Mouse (Mus musculus) kidney, embryonic 14.5 days (tissue): ENCODE measurements at regions not wholly inside any gene's neighbourhood (a gene's known extent, or its start where the extent isn't known, plus 50 kb on each side); places are given as distances from the start of the nearest gene placed in this dataset.

Experiments
- ATAC-seq: fragments of 200-750 bp; cut with Nextera tagmentation; 2 replicates; pipeline ENCODE4 v1.8.0; 2017; ENCODE audit warnings: moderate number of reproducible peaks, mild to moderate bottlenecking, moderate TSS enrichment, moderate library complexity; ENCODE audit not compliant: low FRiP score, low TSS enrichment
- H3K27ac ChIP-seq: fragments of 300-500 bp; sonication (generic); 2 replicates; pipeline ENCODE4 v1.5.1; 2014; ENCODE audit warnings: low read depth, mild to moderate bottlenecking, low read length, moderate library complexity, mixed read lengths
- H3K27me3 ChIP-seq: fragments of 300-500 bp; sonication (generic); 2 replicates; pipeline ENCODE4 v1.6.1; 2014; ENCODE audit warnings: mild to moderate bottlenecking, low read length; ENCODE audit not compliant: control insufficient read depth, insufficient read depth
- H3K36me3 ChIP-seq: fragments of 300-500 bp; sonication (generic); 2 replicates; pipeline ENCODE4 v1.6.1; 2014; ENCODE audit warnings: low read length, mixed read lengths; ENCODE audit not compliant: control insufficient read depth, insufficient read depth
- H3K4me1 ChIP-seq: fragments of 300-500 bp; sonication (generic); 2 replicates; pipeline ENCODE4 v1.6.1; 2014; ENCODE audit warnings: low read length, mixed read lengths; ENCODE audit not compliant: control insufficient read depth, insufficient read depth
- H3K4me2 ChIP-seq: fragments of 300-500 bp; sonication (generic); replicated peaks from 2 replicates; pipeline ENCODE4 v1.6.1; 2014; ENCODE audit warnings: low read depth, mild to moderate bottlenecking, low read length
- H3K4me3 ChIP-seq: fragments of 300-500 bp; sonication (generic); 2 replicates; pipeline ENCODE4 v1.5.1; 2014; ENCODE audit warnings: mild to moderate bottlenecking, low read length
- H3K9ac ChIP-seq: fragments of 300-500 bp; sonication (generic); 2 replicates; pipeline ENCODE4 v1.6.1; 2014; ENCODE audit warnings: low read depth, mild to moderate bottlenecking, low read length, moderate library complexity
- H3K9me3 ChIP-seq: fragments of 300-500 bp; sonication (generic); 2 replicates; pipeline ENCODE4 v1.6.1; 2016; ENCODE audit warnings: low read length; ENCODE audit not compliant: control insufficient read depth
- WGBS: fragments of 180-500 bp; shearing (Covaris S2); extraction: QIAGEN DNeasy Blood & Tissue Kit; methylation state at CpG from one replicate; pipeline ENCODE4 v1.1.7; 2014; 5-methylcytosine and 5-hydroxymethylcytosine counted together

GRCm38 (mm10) chr9:90871636-90872035 lies 490.6 kb upstream of the Zic4 start:
- Histone ChIP-seq H3K4me2 (no peak overlapping the region), H3K9me3 (no peaks in the 10 kb centered on the region), H3K4me3 (no peak overlapping the region), H3K36me3 (no peaks in the 10 kb centered on the region), H3K9ac (no peak overlapping the region), H3K27me3 (no peaks in the 10 kb centered on the region), H3K4me1 (no peaks in the 10 kb centered on the region), H3K27ac (no peak overlapping the region)
- no peak for ATAC-seq
- 88% methylated on average over 5 of the region's 5 CpGs for WGBS

DNA sequence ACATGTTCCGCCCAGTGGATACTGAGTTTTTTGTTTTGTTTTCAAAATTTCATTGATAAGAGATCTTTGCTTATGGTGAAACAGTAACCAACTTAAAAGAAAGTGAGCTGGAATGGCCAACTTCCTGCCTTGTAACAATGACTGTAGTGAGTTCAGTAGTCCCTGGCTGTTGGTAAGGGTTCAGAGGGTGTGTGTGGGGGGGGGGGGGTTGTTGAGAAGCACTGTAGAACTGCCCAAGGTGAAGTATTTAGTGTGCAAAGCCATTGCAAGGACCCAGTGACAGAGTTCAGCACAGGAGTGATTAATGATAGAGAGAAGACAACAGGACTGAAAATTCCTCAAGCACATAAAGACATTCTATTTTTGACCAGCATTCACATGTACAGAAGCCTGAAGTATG lies 477.7 kb upstream of the Zic4 start:
- H3K36me3 ChIP-seq: no peaks in the 10 kb centered on the region
- H3K27me3 ChIP-seq: no peaks in the 10 kb centered on the region
- 81% methylated on average over 1 of the region's 1 CpGs for WGBS

GRCm38 (mm10) chr9:90887405-90887804 lies 474.8 kb upstream of the Zic4 start:
- no peaks in the 10 kb centered on the region for H3K36me3 ChIP-seq
- no peaks in the 10 kb centered on the region for H3K4me1 ChIP-seq
- no peak overlapping the region for H3K4me2 ChIP-seq
- H3K27me3 ChIP-seq: no peaks in the 10 kb centered on the region
- ATAC-seq: no peak
- no peak overlapping the region for H3K4me3 ChIP-seq
- no peak overlapping the region for H3K9ac ChIP-seq
- WGBS: 93% methylated on average over 3 of the region's 3 CpGs
- H3K27ac ChIP-seq: no peak overlapping the region
- H3K9me3 ChIP-seq: no peaks in the 10 kb centered on the region

More for the DNA sequence above, 477.7 kb upstream of the Zic4 start:
- Histone ChIP-seq H3K27ac (no peak overlapping the region), H3K4me3 (no peak overlapping the region), H3K4me1 (no peaks in the 10 kb centered on the region), H3K9me3 (no peaks in the 10 kb centered on the region), H3K9ac (no peak overlapping the region), H3K4me2 (no peak overlapping the region)
- ATAC-seq: no peak

- Histone ChIP-seq H3K27ac (no peak overlapping the region), H3K36me3 (no peaks in the 10 kb centered on the region), H3K4me3 (no peak overlapping the region), H3K9ac (no peak overlapping the region), H3K27me3 (no peaks in the 10 kb centered on the region), H3K4me1 (no peaks in the 10 kb centered on the region), H3K9me3 (no peaks in the 10 kb centered on the region), H3K4me2 (no peak overlapping the region)
- ATAC-seq: no peak
- 94% methylated on average over 4 of the region's 4 CpGs for WGBS
These were observed 471.4 kb upstream of the Zic4 start for GRCm38 (mm10) chr9:90890801-90891200.

DNA sequence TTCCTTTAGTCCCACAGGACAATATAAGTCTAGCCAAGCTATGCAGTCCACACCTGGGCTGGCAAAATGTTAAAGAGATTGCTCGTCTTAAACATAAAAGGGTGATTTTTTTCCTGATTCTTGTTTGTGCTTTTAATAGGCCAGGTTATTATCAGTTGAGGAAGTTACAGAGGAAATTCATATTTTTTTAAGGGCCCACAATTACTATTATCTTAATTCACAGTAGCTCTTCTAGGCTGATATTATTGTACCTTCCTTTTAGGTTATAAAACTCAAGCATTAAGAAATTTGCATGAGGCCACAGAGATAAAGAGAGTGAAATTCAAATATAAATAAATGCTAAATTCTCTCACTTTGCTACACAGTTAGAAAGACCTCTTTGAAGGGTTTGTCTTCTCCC lies 469.4 kb upstream of the Zic4 start:
- Histone ChIP-seq H3K36me3 (no peaks in the 10 kb centered on the region), H3K9me3 (no peaks in the 10 kb centered on the region), H3K4me1 (no peaks in the 10 kb centered on the region), H3K27me3 (no peaks in the 10 kb centered on the region), H3K4me3 (no peak overlapping the region), H3K27ac (no peak overlapping the region), H3K9ac (no peak overlapping the region), H3K4me2 (no peak overlapping the region)
- no peak for ATAC-seq
- WGBS: 73% methylated on average over 1 of the region's 1 CpGs

- Histone ChIP-seq H3K4me3 (no peak overlapping the region), H3K27ac (no peak overlapping the region), H3K9ac (no peak overlapping the region), H3K27me3 (no peaks in the 10 kb centered on the region), H3K36me3 (no peaks in the 10 kb centered on the region), H3K4me2 (no peak overlapping the region), H3K9me3 (no peaks in the 10 kb centered on the region), H3K4me1 (no peaks in the 10 kb centered on the region)
- no peak for ATAC-seq
- 35% methylated on average over 5 of the region's 5 CpGs for WGBS
These were observed 458.7 kb upstream of the Zic4 start for GRCm38 (mm10) chr9:90903557-90903956.

DNA sequence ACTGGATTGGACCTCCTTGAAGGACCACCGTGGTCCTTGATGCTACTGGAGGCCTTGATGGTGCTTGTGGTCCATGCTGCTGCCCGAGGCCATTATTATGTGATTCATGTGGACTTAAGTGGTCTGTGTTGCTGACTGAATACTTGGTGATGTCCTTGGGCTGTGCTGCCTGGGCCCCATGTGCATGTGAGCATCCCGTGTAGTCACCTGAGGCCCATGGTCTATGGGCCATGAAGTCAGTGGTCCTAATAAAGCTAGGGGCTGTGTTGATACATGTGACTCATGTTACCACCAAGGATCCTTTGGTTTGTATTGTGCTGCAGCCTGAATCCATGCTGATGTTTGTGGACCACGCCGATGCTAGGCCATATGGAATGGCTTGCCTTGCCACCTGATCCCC lies 456.1 kb upstream of the Zic4 start:
- WGBS: 93% methylated on average over 5 of the region's 5 CpGs
- Histone ChIP-seq H3K36me3 (no peaks in the 10 kb centered on the region), H3K27ac (no peak overlapping the region), H3K9ac (no peak overlapping the region), H3K27me3 (no peaks in the 10 kb centered on the region), H3K9me3 (no peaks in the 10 kb centered on the region), H3K4me3 (no peak overlapping the region), H3K4me2 (no peak overlapping the region), H3K4me1 (no peaks in the 10 kb centered on the region)
- ATAC-seq: no peak

- H3K4me3 ChIP-seq: no peak overlapping the region
- H3K27me3 ChIP-seq: no peaks in the 10 kb centered on the region
- no peaks in the 10 kb centered on the region for H3K36me3 ChIP-seq
- no peaks in the 10 kb centered on the region for H3K4me1 ChIP-seq
- no peak for ATAC-seq
- H3K9ac ChIP-seq: no peak overlapping the region
- H3K9me3 ChIP-seq: no peaks in the 10 kb centered on the region
- no peak overlapping the region for H3K27ac ChIP-seq
- WGBS: 93% methylated on average over 7 of the region's 7 CpGs
- H3K4me2 ChIP-seq: no peak overlapping the region
These were observed 455.5 kb upstream of the Zic4 start for GRCm38 (mm10) chr9:90906684-90907083.

- no peak overlapping the region for H3K4me2 ChIP-seq
- H3K4me1 ChIP-seq: no peaks in the 10 kb centered on the region
- no peak overlapping the region for H3K27ac ChIP-seq
- H3K27me3 ChIP-seq: no peaks in the 10 kb centered on the region
- H3K9me3 ChIP-seq: no peaks in the 10 kb centered on the region
- H3K36me3 ChIP-seq: no peaks in the 10 kb centered on the region
- no peak overlapping the region for H3K4me3 ChIP-seq
- ATAC-seq: no peak
- no peak overlapping the region for H3K9ac ChIP-seq
These were observed 407.6 kb upstream of the Zic4 start for GRCm38 (mm10) chr9:90954613-90955012.

- no peak overlapping the region for H3K4me3 ChIP-seq
- H3K4me2 ChIP-seq: no peak overlapping the region
- H3K9me3 ChIP-seq: no peaks in the 10 kb centered on the region
- H3K27me3 ChIP-seq: no peaks in the 10 kb centered on the region
- 69% methylated on average over 4 of the region's 4 CpGs for WGBS
- no peak overlapping the region for H3K27ac ChIP-seq
- ATAC-seq: no peak
- H3K9ac ChIP-seq: no peak overlapping the region
- H3K36me3 ChIP-seq: no peaks in the 10 kb centered on the region
- no peaks in the 10 kb centered on the region for H3K4me1 ChIP-seq
These were observed 400.8 kb upstream of the Zic4 start for GRCm38 (mm10) chr9:90961436-90961835.
